Mouse (Mus musculus): ENCODE data around the gene Drg1. TPM values are rescaled to one million over a fixed set of nuclear protein-coding genes. Genes with fewer than 3 reads are reported as not detected.
"Not testable (repeated sequence)": the region's sequence is repeated elsewhere in the genome, so short reads cannot be mapped to it uniquely, and the experiment has no call there.

Gene Drg1
- polyA plus RNA-seq, 1 experiment from 2014 or later = 212 TPM

DNA sequence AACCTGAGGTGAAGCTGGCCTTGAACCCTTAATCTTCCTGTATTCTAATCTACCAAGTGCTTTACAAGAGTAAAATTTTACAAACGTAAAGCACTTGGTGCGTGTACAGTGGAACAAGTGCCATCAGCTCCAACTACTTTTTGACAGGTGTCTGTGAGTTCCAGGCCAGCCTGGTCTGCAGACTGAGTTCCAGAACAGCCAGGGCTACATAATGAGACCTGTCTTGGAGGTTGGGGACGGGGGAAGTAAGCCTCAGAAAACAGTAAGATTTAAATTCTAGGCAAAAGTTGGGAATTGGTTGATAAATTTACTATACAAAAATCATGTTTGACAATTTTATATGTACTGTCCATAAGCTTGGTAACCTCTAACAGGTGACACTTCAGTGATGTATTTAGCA lies 61.0 kb downstream of the Drg1 start:
- no peak for ATAC-seq
- H3K4me1 ChIP-seq (ENCODE audit: control insufficient read depth, insufficient read depth, low read length) = peaks cover 6% of the 10 kb centered on the region
- H3K27me3 ChIP-seq (ENCODE audit: control insufficient read depth, insufficient read depth, low read depth, low read length) = no peaks in the 10 kb centered on the region
- no peaks in the 10 kb centered on the region for H3K9me3 ChIP-seq (replicated peaks; ENCODE audit: control insufficient read depth, low read length, poor library complexity, severe bottlenecking)
- H3K27ac ChIP-seq (ENCODE audit: low read length) = no peak overlapping the region
- H3K4me2 ChIP-seq (ENCODE audit: low read length) = no peak overlapping the region
- peaks cover 2% of the 10 kb centered on the region for H3K36me3 ChIP-seq (ENCODE audit: control insufficient read depth, insufficient read depth, low read length)
- H3K9ac ChIP-seq (ENCODE audit: low read depth, low read length) = no peak overlapping the region
- WGBS = 93% methylated on average over 3 of the region's 3 CpGs
- no peak overlapping the region for H3K4me3 ChIP-seq (ENCODE audit: low read depth, low read length)

DNA sequence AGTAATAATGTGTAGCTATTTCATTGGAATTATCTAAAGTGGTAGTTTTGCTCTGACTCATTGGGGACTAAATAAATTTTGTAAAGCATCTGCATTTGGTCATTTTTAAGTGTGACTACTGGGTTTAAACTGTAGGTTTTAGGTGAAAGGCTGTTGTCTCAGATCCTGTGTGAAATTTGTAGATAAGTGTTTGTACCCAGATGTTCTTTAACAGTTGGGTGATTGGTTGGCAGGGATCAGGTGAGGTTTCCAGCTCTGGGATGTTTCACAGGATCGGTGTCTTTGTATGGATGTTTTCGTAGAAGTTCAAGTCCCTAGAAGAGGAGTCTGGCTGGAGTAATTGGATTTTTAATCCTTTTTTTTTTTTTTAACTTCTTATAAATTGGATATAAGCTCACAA lies 62.4 kb downstream of the Drg1 start:
- peaks cover 6% of the 10 kb centered on the region for H3K4me1 ChIP-seq (ENCODE audit: control insufficient read depth, insufficient read depth, low read length)
- H3K4me3 ChIP-seq (ENCODE audit: low read depth, low read length) = no peak overlapping the region
- no peak for ATAC-seq
- H3K27me3 ChIP-seq (ENCODE audit: control insufficient read depth, insufficient read depth, low read depth, low read length) = no peaks in the 10 kb centered on the region
- H3K9ac ChIP-seq (ENCODE audit: low read depth, low read length) = no peak overlapping the region
- H3K4me2 ChIP-seq (ENCODE audit: low read length) = peak overlapping the region; percentile 39; the same call in 1 of the 2 replicates
- WGBS = 90% methylated on average over 2 of the region's 2 CpGs
- no peaks in the 10 kb centered on the region for H3K9me3 ChIP-seq (replicated peaks; ENCODE audit: control insufficient read depth, low read length, poor library complexity, severe bottlenecking)
- no peak overlapping the region for H3K27ac ChIP-seq (ENCODE audit: low read length)
- H3K36me3 ChIP-seq (ENCODE audit: control insufficient read depth, insufficient read depth, low read length) = peaks cover 2% of the 10 kb centered on the region

DNA sequence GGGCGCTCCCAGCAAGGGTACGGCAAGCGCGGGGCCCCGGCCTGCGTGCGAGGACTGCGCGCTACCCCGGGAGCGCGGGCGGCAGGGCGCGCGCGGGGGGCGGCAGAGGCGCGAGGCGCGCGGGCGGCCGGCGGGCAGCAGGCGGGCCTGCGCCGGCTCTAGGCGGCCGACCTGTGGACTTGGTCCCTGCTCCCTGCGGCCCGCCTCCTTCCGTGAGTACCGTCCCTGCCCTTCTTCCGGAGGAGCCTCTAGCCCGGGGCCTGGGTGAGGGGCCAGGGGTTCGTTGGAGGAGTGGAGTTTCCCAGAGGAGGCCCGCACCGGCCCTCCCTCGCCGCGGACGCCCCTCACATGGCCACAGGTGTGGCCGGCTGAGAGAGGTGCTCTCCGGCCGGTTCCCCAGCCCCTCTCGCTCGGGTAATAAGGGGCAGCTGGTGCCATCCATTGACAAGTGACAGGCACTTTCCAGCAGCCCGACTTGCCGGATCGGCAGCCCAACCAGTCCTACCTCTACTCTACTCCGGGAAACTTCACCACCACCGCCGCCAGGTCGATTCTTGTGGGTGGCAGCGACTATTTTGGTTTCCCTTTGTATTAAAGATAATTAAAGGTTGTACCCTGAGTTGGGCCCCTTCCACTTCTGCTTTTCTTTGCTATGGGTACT lies 63.3 kb downstream of the Drg1 start:
- Histone ChIP-seq H3K36me3 (ENCODE audit: control insufficient read depth, insufficient read depth, low read length) (peaks cover 2% of the 10 kb centered on the region; the same call in 1 of the 2 replicates), H3K9me3 (replicated peaks; ENCODE audit: control insufficient read depth, low read length, poor library complexity, severe bottlenecking) (no peaks in the 10 kb centered on the region), H3K27me3 (ENCODE audit: control insufficient read depth, insufficient read depth, low read depth, low read length) (no peaks in the 10 kb centered on the region), H3K4me2 (ENCODE audit: low read length) (peak overlapping the region; percentile 39), H3K4me1 (ENCODE audit: control insufficient read depth, insufficient read depth, low read length) (peaks cover 6% of the 10 kb centered on the region), H3K27ac (ENCODE audit: low read length) (peak overlapping the region; percentile 70), H3K4me3 (ENCODE audit: low read depth, low read length) (peak overlapping the region; percentile 40), H3K9ac (ENCODE audit: low read depth, low read length) (peak overlapping the region; percentile 51)
- WGBS = 2% methylated on average over 21 of the region's 57 CpGs
- no peak; the same call in 1 of the 2 replicates for ATAC-seq

DNA sequence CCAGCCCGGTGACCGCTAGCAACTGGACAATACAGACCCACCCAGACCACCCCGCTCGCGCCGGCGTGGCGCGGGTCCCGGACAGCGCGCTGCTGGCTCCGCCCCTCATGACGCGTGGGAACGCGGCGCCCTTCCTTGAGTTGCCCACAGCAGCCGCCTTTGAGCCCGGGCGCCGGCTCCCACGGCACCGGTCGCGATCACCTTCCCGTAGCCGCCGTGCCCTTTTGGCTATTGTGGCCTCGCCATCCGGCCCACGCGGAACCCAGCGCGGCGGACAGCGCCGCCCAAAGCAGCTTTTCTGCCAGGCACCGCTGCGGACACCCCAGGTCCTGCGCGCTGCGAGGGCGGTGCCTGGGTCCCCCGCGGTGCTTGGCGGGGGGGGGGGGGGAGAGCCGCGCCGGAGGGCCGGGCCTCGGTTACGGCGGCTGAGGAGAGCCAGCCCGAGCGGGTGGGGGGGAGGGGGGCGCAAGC lies 63.9 kb downstream of the Drg1 start, which contains the start of gene Eif4enif1:
Eif4enif1 (plus strand) TSS at position 162 of the 471 bp plus-strand sequence.
- Histone ChIP-seq H3K36me3 (ENCODE audit: control insufficient read depth, insufficient read depth, low read length) (no peaks in the 10 kb centered on the region; the same call in 1 of the 2 replicates), H3K4me2 (ENCODE audit: low read length) (peak within 1 kb of the TSS; percentile 39), H3K27ac (ENCODE audit: low read length) (peak within 1 kb of the TSS; percentile 70), H3K27me3 (ENCODE audit: control insufficient read depth, insufficient read depth, low read depth, low read length) (no peaks in the 10 kb centered on the region), H3K9ac (ENCODE audit: low read depth, low read length) (peak within 1 kb of the TSS; percentile 51), H3K4me1 (ENCODE audit: control insufficient read depth, insufficient read depth, low read length) (peaks cover 6% of the 10 kb centered on the region), H3K9me3 (replicated peaks; ENCODE audit: control insufficient read depth, low read length, poor library complexity, severe bottlenecking) (no peaks in the 10 kb centered on the region), H3K4me3 (ENCODE audit: low read depth, low read length) (peak within 1 kb of the TSS; percentile 40)
- ATAC-seq = peak; percentile 84
- under 1% methylated on average over 41 of the region's 57 CpGs for WGBS

DNA sequence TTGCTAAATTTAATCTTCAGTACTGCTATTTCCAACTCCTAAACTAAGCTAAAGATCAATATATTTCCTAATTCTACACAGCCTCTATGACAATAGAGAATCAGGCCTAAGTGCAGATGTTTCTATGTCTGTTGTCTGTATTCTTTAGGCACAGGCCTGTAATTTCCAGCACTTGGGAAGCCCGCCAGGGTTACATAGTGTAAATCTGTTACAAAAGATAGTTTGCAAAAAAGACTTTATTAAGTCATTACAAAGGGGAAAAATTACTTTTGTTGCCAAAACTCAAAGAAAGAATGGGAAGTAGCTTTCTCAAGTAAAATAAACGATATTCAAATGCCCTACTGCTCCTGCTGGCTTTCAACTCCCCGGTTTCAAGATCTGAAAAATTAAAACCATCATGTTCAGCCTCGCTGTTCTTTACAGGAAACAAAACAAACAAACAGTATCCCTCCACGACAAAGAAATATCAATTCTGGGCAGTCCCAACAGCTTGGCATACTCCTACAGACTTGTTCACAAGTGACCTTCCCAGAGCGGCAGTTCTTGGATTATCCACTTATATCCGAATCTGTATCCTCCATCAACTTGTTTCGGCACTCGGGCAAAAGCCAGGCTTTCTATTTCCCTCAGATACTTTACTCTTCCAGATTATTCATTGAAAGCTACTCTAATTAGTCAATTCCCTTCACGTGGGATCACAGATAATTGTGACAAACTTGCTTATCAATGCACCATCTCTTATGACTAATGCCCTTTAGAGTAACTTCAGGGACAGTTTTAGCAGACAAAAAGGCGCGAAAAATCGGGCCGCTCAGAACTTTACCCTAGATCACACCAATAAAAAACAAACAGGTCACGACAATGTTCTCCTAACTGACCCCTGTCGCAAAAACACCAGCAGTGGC lies 64.6 kb downstream of the Drg1 start:
- ATAC-seq = no peak
- peak overlapping the region; percentile 40 for H3K4me3 ChIP-seq (ENCODE audit: low read depth, low read length)
- H3K4me2 ChIP-seq (ENCODE audit: low read length) = peak overlapping the region; percentile 30
- H3K27me3 ChIP-seq (ENCODE audit: control insufficient read depth, insufficient read depth, low read depth, low read length) = no peaks in the 10 kb centered on the region
- H3K36me3 ChIP-seq (ENCODE audit: control insufficient read depth, insufficient read depth, low read length) = no peaks in the 10 kb centered on the region
- WGBS = 7% methylated on average over 16 of the region's 16 CpGs
- H3K9ac ChIP-seq (ENCODE audit: low read depth, low read length) = no peak overlapping the region
- H3K9me3 ChIP-seq (replicated peaks; ENCODE audit: control insufficient read depth, low read length, poor library complexity, severe bottlenecking) = no peaks in the 10 kb centered on the region
- no peak overlapping the region; the same call in 1 of the 2 replicates for H3K27ac ChIP-seq (ENCODE audit: low read length)
- H3K4me1 ChIP-seq (ENCODE audit: control insufficient read depth, insufficient read depth, low read length) = peaks cover 6% of the 10 kb centered on the region

DNA sequence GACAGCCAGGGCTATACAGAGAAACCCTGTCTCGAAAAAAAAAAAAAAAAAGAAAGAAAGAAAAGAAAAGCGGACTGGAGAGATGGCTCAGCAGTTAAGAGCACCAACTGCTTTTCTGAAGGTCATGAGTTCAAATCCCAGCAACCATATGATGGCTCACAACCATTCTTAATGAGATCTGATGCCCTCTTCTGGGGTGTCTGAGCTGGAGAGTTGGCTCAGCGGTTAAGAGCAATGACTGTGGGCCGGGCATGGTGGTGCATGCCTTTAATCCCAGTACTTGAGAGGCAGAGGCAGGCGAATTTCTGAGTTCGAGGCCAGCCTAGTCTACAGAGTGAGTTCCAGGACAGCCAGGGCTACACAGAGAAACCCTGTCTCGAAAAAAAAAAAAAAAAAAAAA lies 65.6 kb downstream of the Drg1 start:
- not testable (repeated sequence) for H3K36me3 ChIP-seq (ENCODE audit: control insufficient read depth, insufficient read depth, low read length)

DNA sequence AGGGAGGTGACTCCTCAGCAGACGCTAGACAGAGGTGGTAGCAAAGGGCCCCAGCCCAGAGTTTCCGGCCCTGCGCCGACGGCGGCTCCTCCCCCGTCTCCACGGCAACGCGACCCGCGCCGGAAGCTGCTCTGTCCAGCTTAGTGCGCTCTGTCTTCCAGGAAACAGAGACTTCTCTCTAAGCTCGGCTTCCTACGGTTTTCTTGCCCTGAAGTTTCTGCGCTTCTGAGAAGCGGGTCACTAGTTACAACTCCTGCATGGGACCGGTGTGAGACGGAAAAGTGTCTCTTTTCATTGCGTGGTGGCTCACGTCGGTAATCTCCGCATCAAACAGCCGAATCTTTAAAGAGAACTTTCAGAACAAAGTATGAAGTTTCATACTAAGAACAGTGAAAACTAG lies 72.9 kb downstream of the Drg1 start, which contains the start of gene Sfi1:
Sfi1 (minus strand) TSS at position 101 of the 400 bp plus-strand sequence.
- 85% methylated on average over 25 of the region's 25 CpGs for WGBS

More for the DNA sequence above, 65.6 kb downstream of the Drg1 start:
- not testable (repeated sequence) for H3K4me2 ChIP-seq (ENCODE audit: low read length); H3K27ac ChIP-seq (ENCODE audit: low read length); H3K4me1 ChIP-seq (ENCODE audit: control insufficient read depth, insufficient read depth, low read length); H3K4me3 ChIP-seq (ENCODE audit: low read depth, low read length); H3K9ac ChIP-seq (ENCODE audit: low read depth, low read length); H3K9me3 ChIP-seq (replicated peaks; ENCODE audit: control insufficient read depth, low read length, poor library complexity, severe bottlenecking); ATAC-seq; H3K27me3 ChIP-seq (ENCODE audit: control insufficient read depth, insufficient read depth, low read depth, low read length)
- 92% methylated on average over 5 of the region's 7 CpGs for WGBS

DNA sequence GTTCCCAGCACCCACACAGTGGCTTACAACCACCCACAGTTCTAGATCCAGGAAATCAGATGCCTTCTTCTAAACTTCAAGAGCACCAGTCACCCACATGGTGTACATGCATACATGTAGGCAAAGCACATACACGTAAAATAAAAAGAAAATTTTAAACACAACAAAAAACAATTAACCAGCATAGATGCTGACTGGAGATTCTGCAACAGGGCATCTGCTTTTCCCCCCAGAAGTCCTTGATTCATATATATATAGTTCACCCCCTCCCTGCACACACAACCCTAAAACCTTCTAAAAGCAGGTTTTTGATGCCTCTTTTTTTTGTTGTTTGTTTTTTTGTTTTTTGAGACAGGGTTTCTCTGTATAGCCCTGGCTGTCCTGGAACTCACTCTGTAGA lies 83.5 kb downstream of the Drg1 start:
- H3K27ac ChIP-seq (ENCODE audit: low read length); H3K9ac ChIP-seq (ENCODE audit: low read depth, low read length); H3K27me3 ChIP-seq (ENCODE audit: control insufficient read depth, insufficient read depth, low read depth, low read length); H3K4me2 ChIP-seq (ENCODE audit: low read length); H3K4me1 ChIP-seq (ENCODE audit: control insufficient read depth, insufficient read depth, low read length); H3K36me3 ChIP-seq (ENCODE audit: control insufficient read depth, insufficient read depth, low read length); H3K4me3 ChIP-seq (ENCODE audit: low read depth, low read length); ATAC-seq; H3K9me3 ChIP-seq (replicated peaks; ENCODE audit: control insufficient read depth, low read length, poor library complexity, severe bottlenecking): not testable (repeated sequence)
- WGBS = 94% methylated on average over 1 of the region's 1 CpGs

More for the DNA sequence above, 72.9 kb downstream of the Drg1 start, which contains the start of gene Sfi1:
- H3K4me3 ChIP-seq (ENCODE audit: low read depth, low read length) = no peak within 1 kb of the TSS
- no peaks in the 10 kb centered on the region for H3K4me1 ChIP-seq (ENCODE audit: control insufficient read depth, insufficient read depth, low read length)
- no peaks in the 10 kb centered on the region for H3K36me3 ChIP-seq (ENCODE audit: control insufficient read depth, insufficient read depth, low read length)
- H3K9ac ChIP-seq (ENCODE audit: low read depth, low read length) = no peak within 1 kb of the TSS
- no peaks in the 10 kb centered on the region for H3K9me3 ChIP-seq (replicated peaks; ENCODE audit: control insufficient read depth, low read length, poor library complexity, severe bottlenecking)
- H3K27me3 ChIP-seq (ENCODE audit: control insufficient read depth, insufficient read depth, low read depth, low read length) = no peaks in the 10 kb centered on the region
- H3K4me2 ChIP-seq (ENCODE audit: low read length) = no peak within 1 kb of the TSS
- H3K27ac ChIP-seq (ENCODE audit: low read length) = no peak within 1 kb of the TSS
- no peak for ATAC-seq
